Mouse (Mus musculus) central nervous system, embryonic 18 days (tissue): ENCODE data around the gene Olfr610. TPM values are rescaled to one million over a fixed set of nuclear protein-coding genes. Genes with fewer than 3 reads are reported as not detected.

ENCODE experiments used
- polyA plus RNA-seq: library from polyadenylated mRNA; depleted of rRNA; stranded (reverse); fragments of >200 nt; gene quantifications from 2 replicates; pipeline ENCODE4 v1.2.3, GENCODE M21; 2012; rRNA removed

The Olfr610 gene
- polyA plus RNA-seq, result not detected in 2 replicates

DNA sequence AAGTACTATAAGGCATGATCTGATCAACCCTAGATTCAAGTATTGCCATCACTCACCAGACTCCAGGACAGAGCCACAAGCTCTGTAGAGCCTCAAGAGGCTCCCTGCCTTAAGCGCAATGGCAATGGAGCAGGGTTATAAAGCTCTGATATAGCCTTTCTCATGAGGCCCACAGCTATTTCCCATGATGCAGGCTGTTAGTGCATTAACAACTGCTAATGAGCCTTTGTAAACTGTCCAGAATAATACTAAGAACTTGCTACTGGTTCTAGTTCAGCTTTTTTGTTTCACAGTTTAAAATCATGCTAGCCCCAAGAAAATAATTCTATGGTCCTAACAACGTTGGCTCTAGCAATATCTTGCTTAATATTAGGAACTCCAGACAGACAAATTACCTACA, at the start of gene Olfr610:
Gene Olfr610, minus strand, starts transcription at position 101 of the 400 bp plus-strand sequence.

DNA sequence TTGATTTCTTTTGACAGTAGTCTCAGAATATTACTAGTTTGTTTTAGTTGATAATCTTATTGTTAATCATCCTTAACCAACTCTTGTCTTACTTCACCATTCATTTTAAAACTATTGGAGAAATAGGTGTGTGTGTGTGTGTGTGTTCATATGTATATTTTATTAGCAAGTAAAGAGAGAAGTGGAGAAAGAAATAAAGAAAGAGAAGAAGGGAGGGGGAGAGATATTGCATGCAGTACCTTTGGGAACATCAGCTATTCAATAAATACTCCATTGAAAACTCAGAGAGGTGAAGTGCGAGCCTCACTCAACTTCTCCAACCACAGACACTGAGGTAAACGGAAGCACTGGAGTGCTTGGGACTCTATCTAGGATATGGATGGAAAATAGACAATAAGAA, 43.9 kb upstream of the Olfr610 start, which contains the start of gene Olfr615:
Gene Olfr615, plus strand, starts transcription at position 301 of the 400 bp plus-strand sequence.

DNA sequence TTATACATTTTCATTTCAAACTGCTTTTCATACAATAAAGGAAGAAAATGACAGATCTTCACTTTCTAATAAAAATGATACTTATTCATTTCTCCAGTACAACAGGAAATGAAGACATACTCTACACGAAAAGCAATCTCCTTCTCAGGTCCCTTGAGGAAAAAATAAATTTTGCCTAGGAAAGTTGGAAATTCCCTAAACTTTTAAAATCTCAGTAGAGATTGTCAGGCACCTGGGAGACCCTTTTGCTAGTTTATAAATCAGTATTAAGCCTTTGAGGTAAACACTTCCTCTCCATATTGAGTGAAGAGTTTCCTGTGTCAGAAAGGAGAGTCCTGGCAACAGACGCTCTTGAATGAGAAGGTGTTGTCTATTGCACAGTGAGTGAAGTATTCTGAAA, 35.9 kb upstream of the Olfr610 start, which contains the start of gene Olfr613:
Gene Olfr613, plus strand, starts transcription at position 301 of the 400 bp plus-strand sequence.

DNA sequence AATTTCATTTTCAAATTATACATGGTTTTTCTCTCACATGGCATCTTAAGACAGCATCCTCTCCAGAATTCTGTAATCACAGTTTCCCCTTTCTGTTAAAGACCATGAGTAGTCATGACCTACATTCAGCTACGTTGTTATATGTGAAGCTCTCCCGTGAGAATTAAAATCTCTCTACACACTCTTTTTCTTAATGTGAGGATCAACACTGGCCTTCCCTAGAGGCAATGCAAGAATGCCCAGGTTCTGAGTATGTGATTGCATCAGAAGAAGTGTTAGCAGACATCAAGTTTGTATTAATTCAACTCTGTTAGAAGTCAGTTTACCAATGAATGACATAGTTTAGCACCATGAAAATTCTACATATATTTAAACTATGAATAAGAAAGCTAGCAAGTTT, 30.7 kb upstream of the Olfr610 start, which contains the start of gene Olfr612:
Gene Olfr612, minus strand, starts transcription at position 101 of the 400 bp plus-strand sequence.

DNA sequence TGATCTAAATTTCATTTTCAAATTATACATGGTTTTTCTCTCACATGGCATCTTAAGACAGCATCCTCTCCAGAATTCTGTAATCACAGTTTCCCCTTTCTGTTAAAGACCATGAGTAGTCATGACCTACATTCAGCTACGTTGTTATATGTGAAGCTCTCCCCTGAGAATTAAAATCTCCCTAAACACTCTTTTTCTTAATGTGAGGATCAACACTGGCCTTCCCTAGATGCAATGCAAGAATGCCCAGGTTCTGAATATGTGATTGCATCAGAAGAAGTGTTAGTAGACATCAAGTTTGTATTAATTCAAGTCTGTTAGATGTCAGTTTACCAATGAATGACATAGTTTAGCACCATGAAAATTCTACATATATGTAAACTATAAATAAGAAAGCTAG, 8.8 kb upstream of the Olfr610 start, which contains the start of gene Olfr611:
Gene Olfr611, minus strand, starts transcription at position 101 of the 400 bp plus-strand sequence.

DNA sequence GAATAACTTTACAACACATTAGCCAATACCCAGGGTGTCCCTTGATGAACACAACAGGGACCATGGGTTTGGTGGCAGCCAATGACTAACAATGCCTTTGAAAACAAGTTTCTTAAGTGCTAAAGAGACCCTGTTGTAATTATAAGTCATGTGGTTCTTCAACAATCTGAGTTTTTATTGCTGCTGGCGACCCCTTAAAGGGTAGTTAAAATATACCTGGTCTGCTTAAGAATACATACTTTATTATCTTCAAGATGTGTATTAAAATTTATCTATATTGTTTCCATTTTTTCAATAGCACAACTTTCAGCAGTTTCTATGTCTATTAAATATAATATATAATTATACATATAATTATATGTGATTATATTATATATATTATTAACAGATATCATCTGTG, 14.0 kb downstream of the Olfr610 start, which contains the start of gene Olfr609:
Gene Olfr609, minus strand, starts transcription at position 101 of the 400 bp plus-strand sequence.

DNA sequence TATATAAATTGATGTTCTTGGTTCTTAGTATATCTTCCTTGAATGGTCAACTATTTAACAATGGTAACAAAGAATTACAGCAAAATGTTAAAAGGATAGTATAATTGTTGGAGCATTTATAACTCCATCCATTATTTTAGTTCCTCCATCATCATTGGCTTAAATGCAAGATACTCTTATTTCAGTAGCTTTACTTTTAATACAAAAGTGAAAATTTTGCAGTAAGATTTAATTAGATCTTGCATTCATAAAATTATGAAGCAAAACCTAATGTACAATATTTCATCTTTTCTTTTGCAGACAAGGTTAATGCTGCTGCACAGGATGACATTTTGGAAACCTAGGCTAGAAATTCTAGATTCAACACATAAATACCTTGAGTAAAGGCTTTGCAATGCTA, 42.3 kb downstream of the Olfr610 start, which contains the start of gene Olfr608:
Gene Olfr608, plus strand, starts transcription at position 301 of the 400 bp plus-strand sequence.

Other genes starting within 250 kb of the Olfr610 start
- gene Olfr596, start 206.5 kb downstream of the Olfr610 start, polyA plus RNA-seq, result not detected in 2 replicates
- gene Olfr597, start 195.8 kb downstream of the Olfr610 start, polyA plus RNA-seq, result not detected in 2 replicates
- gene Olfr598, start 188.6 kb downstream of the Olfr610 start, polyA plus RNA-seq, result not detected in 2 replicates
- gene Olfr599, start 176.2 kb downstream of the Olfr610 start, polyA plus RNA-seq, result not detected in 2 replicates
- gene Olfr600, start 162.5 kb downstream of the Olfr610 start, polyA plus RNA-seq, result not detected in 2 replicates
- gene Olfr601, start 149.5 kb downstream of the Olfr610 start, polyA plus RNA-seq, result not detected in 2 replicates
- not detected in 2 replicates for gene Olfr603, start 125.9 kb downstream of the Olfr610 start, polyA plus RNA-seq
- not detected in 2 replicates for gene Usp17lc, start 97.0 kb downstream of the Olfr610 start, polyA plus RNA-seq
- gene Olfr605, start 66.7 kb downstream of the Olfr610 start, polyA plus RNA-seq, result not detected in 2 replicates
- gene Olfr606, start 63.1 kb downstream of the Olfr610 start, polyA plus RNA-seq, result not detected in 2 replicates
- gene Olfr607, start 48.0 kb downstream of the Olfr610 start, polyA plus RNA-seq, result not detected in 2 replicates
- not detected in 2 replicates for gene Olfr608, start 42.2 kb downstream of the Olfr610 start, polyA plus RNA-seq
- not detected in 2 replicates for gene Olfr609, start 14.1 kb downstream of the Olfr610 start, polyA plus RNA-seq
- not detected in 2 replicates for gene Olfr611, start 8.7 kb upstream of the Olfr610 start, polyA plus RNA-seq
- not detected in 2 replicates for gene Olfr612, start 30.6 kb upstream of the Olfr610 start, polyA plus RNA-seq
- not detected in 2 replicates for gene Olfr613, start 36.0 kb upstream of the Olfr610 start, polyA plus RNA-seq
- not detected in 2 replicates for gene Olfr615, start 44.0 kb upstream of the Olfr610 start, polyA plus RNA-seq
- not detected in 2 replicates for gene Olfr616, start 57.0 kb upstream of the Olfr610 start, polyA plus RNA-seq
- not detected in 2 replicates for gene Olfr617, start 60.9 kb upstream of the Olfr610 start, polyA plus RNA-seq
- gene Olfr618, start 78.0 kb upstream of the Olfr610 start, polyA plus RNA-seq, result not detected in 2 replicates
- not detected in 2 replicates for gene Olfr619, start 88.5 kb upstream of the Olfr610 start, polyA plus RNA-seq
- not detected in 2 replicates for gene Olfr620, start 100.4 kb upstream of the Olfr610 start, polyA plus RNA-seq
- not detected in 2 replicates for gene Olfr622, start 130.6 kb upstream of the Olfr610 start, polyA plus RNA-seq
- gene Olfr623, start 151.6 kb upstream of the Olfr610 start, polyA plus RNA-seq, result not detected in 2 replicates
- not detected in 2 replicates for gene Olfr624, start 159.1 kb upstream of the Olfr610 start, polyA plus RNA-seq
- gene Olfr625-ps1, start 170.6 kb upstream of the Olfr610 start, polyA plus RNA-seq, result not detected in 2 replicates
- gene Olfr243, start 202.5 kb upstream of the Olfr610 start, polyA plus RNA-seq, result not detected in 2 replicates
- not detected in 2 replicates for gene Olfr628, start 218.3 kb upstream of the Olfr610 start, polyA plus RNA-seq
- not detected in 2 replicates for gene Olfr629, start 232.8 kb upstream of the Olfr610 start, polyA plus RNA-seq
- not detected in 2 replicates for gene Olfr630, start 245.2 kb upstream of the Olfr610 start, polyA plus RNA-seq